Mouse (Mus musculus): Measurements from ENCODE around the gene Camkk2.
A peak's percentile ranks its signal among the peaks of the same experiment; 100 is the strongest.

Gene Camkk2

DNA sequence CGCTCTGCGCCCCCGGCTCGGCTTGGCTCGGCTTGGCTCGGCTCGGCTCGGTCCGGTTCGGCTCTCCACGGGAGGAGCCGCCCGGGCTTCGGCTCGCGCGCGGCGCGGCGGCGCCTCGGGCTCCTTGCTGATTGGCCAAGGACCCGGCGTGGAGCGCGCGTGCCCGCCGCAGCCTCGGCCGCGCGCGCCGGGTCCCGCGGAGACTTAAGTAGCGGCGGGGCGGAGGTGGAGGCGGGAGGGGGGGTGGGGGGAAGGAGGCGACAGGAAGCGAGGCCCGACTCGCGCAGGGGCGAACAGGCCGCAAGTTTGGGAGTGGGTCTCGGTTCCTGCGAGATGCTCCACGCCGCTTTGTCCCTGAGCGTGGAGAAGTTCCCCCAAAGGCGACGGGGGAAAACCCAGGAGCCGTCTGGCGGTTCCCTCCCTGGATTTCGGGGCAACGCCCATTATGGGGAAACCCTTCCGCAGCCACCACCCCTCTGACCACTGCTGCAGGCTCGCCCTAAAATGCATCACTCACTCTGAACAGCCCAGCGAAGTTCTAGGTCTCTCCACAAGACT lies at the start of gene Camkk2:
Gene Camkk2, minus strand, starts transcription at position 133 of the 558 bp plus-strand sequence.
- DNase-seq = peak; percentile 87 to 90

DNA sequence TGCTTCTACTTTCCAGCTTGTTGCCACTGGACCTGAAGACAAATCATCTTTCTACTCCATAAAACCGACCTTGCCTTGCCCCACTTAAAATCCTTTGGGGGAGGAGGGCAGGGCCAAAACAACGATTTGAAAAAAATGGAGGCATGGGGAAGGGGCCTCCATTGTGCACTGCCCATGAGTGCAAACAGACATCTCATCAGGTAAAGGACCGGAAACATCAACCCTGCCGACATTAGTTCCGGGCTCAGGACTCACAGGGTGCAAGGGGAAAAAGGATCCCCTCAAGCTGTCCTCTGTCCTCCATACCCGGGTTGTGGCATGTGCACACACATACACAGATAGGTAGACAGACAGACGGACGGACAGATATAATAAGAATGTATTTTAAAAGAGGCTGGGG lies 45.9 kb upstream of the Camkk2 start:
- no peak for DNase-seq

DNA sequence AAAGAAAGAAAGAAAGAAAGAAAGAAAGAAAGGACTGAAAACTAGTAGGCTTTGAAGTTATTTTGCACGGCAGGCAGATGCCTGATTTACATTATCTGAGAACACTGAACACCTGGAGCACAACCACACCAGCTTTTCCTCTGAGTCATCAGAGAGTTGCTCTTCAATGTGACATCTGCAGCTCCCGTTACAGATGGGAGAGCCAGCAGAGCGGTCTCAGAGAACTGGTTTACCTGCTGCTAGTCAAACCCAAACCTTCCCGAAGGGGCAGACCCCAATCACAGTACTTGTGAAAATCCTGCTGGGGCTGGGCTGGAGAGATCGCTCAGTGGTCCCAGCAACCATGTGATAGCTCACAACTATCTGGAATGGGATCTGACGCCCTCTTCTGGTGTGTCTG lies 45.2 kb upstream of the Camkk2 start:
- no peak for DNase-seq

DNA sequence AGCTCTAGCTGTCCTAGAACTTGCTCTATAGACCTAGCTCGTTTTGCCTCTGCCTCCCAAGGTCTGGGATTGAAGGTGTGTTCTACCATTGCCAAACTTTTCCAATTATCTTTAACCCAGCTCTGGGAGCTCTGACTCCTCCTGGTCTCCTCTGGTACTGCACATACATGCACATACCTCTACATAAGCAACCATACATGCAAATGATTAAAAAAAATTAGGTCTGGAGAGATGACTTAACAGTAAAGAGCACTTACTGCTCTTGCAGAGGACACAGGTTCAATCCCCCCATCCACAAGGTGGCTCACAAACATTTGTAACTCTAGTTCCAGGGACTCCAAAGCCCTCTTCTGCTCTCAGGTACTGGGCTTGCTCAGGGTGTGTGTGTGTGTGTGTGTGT lies 44.8 kb upstream of the Camkk2 start:
- no peak for DNase-seq

DNA sequence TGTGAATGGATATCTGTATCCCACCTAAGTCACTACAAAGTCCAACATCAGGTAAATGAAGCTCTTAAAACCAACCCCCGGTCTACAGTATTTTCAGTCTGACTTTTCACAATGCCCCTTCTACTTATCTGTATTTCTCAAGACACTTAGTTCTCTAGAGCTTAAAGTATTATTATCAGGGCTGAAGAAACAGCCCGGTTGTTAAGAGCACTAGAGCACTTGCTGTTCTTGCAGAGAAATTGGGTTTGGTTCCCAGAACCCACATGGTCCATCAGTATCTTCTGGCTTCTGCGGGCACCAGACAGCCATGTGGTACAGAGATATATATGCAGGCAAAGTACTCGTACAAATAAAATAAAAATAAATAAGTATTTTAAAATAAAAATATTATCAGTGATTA lies 43.2 kb upstream of the Camkk2 start:
- no peak for DNase-seq

DNA sequence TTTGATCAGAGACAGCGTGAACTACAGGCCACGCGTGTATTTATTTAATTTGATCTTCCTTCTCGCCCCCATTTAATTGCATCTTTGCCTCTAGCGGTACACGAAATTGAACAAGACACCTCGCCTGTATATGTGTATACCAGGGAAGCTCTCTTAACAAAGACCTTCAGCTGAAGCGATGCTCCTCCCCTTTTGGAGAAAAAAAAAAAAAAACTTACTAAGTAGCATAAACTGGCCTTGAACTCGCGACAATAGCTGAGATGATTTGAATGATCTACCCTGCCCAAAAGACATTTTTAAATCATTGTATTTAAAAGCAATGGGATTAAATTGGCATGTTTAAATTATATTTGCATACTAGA lies 42.3 kb upstream of the Camkk2 start:
- DNase-seq = no peak

DNA sequence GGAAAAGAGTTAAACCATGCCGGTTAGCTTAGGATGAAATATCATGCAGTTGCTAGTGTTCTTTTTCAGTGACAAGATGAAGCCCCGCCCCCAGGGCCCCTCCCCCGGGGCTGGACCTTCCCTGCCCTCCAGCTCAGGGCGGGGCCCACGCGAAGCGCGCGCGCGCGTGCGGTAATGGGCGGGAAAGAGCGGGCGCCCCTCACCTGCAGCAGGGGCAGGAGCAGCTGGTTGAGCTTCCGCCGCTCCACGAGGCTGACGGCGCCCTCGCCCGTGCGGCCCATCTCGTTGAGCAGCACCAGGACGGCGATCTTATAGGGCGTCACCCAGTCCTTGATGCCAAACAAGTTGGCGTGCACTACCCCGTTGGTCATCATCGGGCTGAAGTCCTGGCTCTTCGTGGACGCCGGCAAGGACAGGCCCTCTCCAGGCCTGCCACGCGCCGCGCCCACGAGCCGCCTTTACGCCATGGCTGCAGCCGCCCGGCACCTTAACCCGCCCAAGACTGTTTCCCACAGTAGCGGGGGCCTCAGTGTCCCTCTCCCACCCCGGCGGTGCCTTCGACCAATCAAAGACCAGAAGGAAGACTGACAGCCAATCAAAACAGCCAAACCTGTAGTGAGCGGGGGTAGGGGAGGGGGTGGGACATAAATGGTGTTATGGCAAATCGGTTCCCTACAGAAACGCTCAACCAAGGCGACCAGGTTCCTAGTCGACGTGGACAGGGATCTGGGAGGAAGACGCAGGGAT lies 41.7 kb upstream of the Camkk2 start, which contains the start of gene Anapc5:
Gene Anapc5, minus strand, starts transcription at position 563 of the 747 bp plus-strand sequence.
- peak; percentile 94 to 96 for DNase-seq

DNA sequence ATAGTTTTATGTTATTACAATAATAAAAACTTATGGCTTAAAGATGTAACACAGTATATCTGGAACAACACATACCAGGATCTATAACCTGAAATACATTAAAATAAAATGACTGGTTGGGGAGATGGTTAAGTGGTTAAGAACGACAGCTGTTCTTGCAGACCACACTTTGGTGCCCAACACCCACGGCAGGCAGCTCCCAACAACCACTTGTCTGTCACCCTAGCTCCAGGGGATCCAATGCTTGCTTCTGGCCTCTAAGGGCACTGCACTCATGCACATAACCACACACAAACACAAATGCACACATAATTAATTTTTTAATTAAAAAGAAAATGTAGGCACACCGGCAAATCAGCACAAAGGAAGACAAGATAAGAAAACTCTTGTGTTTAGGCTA lies 33.5 kb upstream of the Camkk2 start:
- no peak for DNase-seq

DNA sequence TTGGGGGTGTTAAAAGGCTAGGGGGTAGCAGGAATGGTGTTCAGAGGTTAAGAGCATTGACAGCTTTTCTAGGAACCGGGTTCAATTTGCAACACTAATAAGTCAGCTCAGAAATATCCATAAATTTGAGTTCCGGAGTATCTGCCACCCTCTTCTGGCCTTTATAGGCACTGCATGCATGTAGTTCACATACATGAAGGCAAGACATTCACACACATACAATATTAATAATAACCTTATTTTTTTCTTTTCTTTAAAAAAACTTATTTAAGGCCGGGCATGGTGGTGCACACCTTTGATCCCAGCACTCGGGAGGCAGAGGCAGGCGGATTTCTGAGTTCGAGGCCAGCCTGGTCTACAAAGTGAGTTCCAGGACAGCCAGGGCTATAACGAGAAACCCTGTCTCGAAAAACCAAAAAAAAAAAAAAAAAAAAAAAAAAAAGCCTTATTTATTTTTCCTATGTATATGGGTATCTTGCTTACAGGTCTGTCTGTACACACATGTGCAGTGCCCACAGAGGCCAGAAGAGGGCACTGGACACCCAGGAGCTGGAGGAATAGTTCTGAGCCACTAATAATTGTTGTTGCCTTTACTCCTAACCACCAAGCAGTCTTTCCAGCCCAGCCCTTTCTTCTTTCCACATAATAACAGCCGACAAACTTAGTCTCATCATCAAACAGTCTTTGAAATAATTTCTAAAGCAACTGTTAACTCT lies 32.3 kb upstream of the Camkk2 start:
- peak; percentile 86 to 87 for DNase-seq

DNA sequence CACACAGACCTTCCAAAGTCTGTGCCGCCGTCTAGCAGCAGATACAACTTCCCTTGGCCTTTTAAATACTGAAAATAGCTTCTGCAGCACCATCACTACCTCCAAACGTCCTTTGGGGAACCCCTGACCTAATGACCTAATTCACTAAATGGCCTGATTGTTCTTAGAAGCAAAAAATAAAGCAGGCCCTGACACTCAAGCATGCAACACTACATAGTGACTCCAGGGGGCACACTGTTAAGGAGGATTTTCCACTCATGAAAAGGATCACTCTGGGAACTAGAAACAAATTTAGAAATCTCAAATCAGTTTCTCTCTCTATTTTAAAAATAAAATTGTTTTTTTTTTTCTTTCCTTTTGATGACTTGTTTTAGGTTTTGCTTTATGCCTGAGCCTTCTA lies 26.3 kb upstream of the Camkk2 start:
- no peak for DNase-seq

DNA sequence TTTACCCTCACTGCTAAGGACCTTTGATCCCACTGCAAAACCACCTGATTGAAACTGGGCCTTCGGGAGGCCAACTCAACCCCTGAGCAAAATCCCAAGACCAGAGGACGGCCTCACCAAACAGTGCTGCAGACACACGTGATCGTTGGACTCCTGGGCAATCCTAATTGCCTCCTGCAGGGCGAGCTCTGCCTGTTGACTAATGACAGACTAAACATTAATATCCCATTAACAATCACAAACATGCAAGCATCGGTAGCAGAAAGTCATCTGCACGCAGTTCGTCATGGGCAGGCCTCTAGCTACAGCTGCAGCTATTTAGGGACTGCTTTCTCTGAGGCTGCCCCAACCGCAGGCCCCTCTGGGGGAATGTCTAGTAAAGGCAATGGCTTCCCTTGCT lies 23.5 kb upstream of the Camkk2 start:
- no peak for DNase-seq

DNA sequence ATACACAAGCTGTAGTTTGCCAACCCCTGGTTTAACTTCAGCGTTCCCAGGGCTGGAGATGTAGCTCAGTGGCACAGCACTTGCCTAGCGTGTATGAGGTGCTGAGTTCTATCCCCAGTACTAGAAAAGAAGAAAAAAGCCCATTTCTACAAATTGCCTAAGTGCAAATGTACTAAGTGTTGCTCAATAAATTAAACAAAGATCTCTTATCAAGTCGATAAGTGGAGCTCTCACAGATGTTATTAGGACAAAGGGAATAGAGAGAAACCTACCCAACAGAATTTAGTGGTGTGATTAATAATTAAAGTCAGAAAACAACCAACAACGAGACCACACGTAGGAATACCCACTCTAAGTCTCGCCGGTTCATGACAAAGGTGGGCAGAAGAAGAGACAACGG lies 22.5 kb upstream of the Camkk2 start:
- DNase-seq = no peak

DNA sequence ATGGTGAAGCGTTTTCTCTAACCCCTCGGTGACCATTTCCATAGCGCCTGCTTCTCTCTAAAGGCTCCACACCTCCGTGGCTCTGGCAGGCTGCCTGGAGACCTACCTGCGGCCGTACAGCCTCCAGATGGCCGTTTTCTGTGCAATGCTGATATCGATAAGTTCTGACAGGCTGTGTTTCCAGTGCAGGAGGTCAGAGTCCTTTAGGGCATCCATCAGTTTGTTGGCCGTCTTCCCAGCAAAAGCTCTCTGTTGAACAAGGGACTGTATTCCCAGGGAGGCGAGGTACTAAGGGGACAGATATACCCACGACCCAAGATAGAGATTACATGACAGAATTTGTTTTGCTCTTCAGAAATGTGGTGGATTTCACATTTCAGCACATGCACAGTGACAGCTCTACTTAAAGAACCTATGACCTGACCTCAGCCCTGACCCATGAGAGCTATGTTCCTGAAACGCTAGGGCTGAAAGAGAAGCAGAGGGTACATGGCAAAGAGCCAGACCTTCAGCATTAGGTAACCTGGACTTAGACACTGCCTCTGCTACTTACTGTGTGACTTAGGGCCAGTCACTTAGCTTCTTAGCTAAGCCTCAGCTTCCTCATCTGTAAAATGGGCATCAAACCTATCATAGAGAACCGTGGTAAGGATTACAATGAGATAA lies 21.3 kb upstream of the Camkk2 start:
- peak; percentile 92 to 93 for DNase-seq

DNA sequence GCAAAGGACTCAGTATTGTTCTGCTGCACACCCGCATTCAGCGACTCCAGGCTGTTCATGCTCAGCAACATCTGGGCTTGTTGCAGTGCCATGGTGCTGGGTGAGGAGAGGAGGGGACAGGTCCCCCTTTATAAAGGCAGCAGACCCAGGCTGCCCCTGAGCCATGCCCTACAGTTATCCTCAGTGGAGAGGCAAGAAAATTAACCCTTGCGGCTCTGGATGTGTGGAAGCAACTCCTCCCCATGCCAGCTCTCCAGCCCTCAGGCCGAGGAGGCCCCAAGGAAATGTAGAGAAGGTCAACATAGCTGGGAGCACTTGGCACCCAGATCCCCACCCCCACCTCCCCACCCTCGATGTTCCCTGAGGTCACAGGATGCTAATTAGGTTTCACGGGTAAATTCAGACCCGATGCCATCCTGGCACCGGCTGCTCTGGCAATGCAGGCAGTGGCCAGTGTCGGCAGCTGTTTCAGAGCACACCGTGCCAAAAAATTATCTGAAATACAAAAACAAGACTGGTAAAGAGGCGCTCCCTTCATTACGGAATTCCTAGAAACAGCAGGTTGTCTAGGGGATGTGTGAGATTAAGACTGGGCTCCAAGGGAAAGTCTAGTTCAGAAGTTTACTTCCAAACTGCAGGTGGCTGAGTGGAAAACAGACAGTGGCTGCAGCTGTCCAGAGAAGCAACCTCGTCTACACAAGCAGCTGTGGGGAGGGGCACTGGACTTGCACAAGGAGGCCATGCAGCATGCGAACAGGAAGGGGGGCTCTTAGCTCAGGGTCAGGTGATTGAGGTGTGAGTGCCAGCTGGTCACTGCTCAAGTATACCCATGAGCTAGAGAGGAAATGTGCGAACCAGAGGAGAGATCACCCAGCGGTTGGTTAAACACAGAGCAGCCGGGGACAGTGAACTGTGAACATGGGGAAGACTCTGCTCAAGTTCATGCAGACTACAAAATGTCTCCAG lies 20.5 kb upstream of the Camkk2 start:
- peak; percentile 73 to 81 for DNase-seq

DNA sequence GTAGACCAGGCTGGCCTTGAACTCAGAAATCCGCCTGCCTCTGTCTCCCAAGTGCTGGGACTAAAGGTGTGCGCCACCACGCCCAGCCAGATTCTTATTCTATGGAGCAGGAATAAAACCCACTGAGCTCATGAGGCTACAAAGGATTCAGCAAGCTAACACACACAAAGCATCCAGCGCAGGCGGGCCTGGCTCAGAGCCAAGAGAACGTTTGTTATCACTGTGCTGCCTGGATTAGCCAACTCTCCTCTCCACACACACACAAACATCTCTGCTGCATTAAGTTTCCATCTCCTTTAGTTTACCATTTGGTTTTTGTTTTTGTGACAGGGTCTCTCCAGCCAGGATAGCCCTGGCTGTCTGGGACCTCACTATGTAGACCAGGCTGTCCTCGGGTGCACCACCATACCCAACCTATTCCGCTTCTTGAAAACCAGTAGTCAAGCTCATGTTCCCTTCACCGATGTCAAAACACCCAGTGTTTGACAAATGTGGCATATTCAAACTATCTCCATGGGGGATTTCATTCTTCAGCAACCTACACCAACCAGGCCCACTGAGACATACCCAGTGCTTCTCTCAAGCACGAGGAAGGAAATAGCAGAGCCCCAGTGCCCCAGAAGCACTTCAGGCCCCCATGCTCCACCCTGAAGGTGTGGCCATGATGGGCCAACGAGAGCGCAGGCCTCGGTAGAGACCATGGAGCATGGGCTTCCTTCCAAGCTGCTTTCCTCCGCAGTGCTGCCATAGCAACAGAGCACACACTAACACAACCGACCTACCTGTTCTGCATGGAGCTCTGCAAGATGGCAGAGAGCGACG lies 19.6 kb upstream of the Camkk2 start:
- peak; percentile 92 to 94 for DNase-seq

DNA sequence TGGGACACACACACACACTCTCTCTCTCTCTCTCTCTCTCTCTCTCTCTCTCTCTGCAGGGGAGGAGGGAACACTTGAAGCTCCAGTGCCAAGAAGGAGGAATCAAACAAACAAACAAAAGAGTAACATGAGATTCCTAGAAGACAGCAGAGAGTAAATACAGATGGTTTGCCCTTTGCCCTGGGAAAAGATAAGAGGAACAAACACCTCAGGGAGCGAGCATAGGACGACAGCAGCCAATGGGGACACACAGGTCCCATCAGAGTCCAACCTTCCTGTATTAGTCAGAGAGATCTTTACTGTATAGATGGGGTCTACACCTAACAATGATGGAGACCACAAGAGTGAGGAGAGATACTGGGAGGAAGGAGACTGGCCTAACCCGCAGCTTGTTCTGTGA lies 18.7 kb upstream of the Camkk2 start:
- no peak for DNase-seq

DNA sequence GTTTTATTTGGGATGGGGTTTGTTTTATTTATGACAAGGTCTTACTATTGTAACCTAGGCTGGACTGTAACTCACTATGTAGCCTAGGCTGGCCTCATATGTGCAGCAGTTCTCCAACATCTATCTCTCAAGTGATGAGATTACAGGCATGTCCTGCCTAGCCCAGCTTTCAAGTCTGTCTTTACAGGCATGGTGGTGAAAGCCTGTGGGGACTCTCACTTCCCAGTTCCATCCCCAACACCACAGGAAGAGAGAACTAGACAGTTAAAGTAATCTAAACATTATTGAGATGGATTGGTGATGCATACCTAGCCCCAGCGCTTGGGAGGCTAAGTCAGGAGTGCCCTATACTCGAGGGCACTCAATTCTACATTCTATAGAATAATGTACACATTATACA lies 9.5 kb upstream of the Camkk2 start:
- no peak for DNase-seq

DNA sequence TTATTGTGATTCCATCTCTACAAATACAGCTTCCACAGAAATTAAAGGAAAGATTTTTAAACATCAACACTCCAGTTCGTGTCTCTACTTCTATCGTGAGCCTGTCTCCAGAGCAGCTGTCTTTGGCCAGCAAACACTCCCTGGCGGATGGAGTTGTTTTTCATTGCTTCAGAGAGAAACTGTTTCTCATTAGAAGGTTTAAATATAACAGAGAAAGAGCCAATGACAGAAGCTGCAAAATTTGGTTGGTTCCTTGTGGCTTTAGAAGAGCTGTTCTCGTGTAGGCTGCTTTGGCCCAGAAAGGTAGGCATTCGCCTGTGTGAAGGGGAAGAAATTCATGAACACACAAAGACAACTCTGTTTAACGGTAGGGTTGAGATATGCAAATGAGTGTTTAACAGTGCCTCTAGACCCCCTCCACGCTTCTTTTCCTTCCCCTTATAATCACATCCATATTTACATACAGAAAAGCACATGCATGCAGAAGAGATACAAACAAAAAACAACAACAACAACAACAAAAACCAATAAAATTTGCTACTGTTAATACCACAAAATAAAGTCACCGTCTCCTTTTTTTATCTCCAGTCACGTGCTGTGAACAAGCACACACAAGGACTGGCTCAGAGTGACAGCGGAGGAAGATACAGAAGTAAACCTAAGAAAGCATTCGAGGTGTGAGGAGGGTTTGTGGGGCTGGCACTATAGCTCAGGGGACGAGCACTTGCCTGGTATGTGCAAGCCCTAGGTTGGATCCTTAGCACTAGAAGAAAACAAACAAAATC lies 7.0 kb upstream of the Camkk2 start:
- DNase-seq = no peak

DNA sequence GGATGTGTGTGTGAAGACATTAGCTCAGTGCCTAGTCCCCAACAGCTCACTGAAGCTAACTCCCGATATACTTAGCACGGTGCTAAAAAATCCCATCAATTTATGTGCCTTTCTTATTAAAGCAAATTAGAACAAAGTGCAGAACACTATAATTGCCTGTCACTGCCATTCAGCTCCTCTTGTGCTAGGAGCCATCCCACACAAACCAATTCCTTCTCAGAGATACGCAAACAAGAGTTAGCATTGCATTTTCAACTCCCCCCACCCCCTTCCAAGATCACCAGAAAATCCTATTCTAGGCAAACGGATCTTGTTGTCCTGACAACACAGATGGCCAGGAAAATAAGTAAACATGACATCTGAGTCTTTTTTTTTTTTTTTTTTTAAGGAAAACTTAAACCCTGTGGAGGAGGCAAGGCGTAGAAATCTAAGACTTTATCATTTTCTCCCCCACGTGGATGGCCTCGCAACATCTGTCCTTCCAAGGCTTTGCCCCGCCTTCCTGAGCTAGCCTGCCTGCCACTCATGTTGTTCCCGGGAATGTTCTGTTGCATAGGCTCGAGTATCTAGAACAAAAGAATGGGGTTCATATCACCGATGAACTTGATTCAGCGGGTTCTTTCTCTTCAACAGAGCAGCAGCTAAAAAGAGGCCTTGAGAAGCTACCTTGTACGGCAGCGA lies 4.7 kb upstream of the Camkk2 start:
- DNase-seq = no peak

DNA sequence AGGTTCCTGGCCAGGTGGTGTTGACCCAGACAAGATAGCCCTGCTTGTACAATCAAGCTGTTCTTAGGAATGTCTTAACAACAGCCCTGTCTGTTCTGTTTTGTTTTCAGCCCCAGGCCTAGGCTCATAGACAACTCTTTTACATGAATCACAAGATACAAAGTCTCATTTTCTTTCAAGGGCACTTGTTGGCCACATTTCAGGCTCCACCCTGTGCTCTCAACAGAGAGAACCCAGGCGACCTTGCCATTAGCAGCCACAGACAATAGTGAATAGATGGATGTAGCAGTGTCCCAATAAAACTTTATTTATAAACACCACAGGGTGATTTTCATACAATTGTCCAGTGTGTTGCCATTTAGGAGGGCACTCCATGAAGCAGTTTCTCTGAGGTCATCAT lies 2.9 kb upstream of the Camkk2 start:
- no peak for DNase-seq
